Mouse (Mus musculus) heart, postnatal 0 days (tissue): ENCODE results near the gene Cntn5.

Experiments used
- CTCF ChIP-seq: IDR thresholded peaks from 2 replicates; pipeline ENCODE4 v1.5.1; 2016; ENCODE audit warnings: antibody characterized with exemption, control low read depth, low read depth
- EP300 ChIP-seq: IDR thresholded peaks from 2 replicates; pipeline ENCODE4 v1.6.1; 2016; ENCODE audit warnings: antibody characterized with exemption, low read depth

DNA sequence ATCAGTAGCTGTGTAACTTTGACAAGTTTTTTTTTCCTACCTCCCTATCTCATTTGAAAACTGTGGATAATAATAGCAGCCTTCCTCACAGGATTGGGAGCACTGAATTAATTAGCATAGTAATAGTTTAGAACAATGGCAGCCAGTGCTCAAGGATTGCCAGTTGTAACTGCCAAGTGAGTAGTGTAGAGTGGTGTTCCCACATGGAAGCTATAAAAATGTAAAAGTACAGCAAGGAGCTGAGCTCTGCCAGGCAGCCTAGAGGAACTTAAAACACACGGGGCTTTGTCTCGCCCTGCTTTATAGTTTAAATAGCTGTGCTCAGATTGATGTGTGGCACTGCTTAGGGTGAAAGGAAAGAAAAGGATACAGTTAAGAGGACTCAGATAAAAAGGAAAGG lies 635.2 kb downstream of the Cntn5 start:
- TF ChIP-seq CTCF (no peak), EP300 (no peak)
